Mouse (Mus musculus) midbrain, embryonic 10.5 days (tissue): ENCODE results near the gene Noc2l. TPM values are rescaled to one million over a fixed set of nuclear protein-coding genes. Genes with fewer than 3 reads are reported as not detected.
A peak's percentile ranks its signal among the peaks of the same experiment; 100 is the strongest.

ENCODE experiments used
- DNase-seq: peaks from one replicate; pipeline ENCODE4 v3.0.0-alpha.2; 2017; ENCODE audit warnings: low spot score
- H3K27ac ChIP-seq: fragments of 300-500 bp; sonication (generic); replicated peaks from 2 replicates; pipeline ENCODE4 v1.5.1; 2016; ENCODE audit warnings: mild to moderate bottlenecking
- H3K27me3 ChIP-seq: fragments of 300-500 bp; sonication (generic); 2 replicates; pipeline ENCODE4 v1.6.1; 2016; ENCODE audit warnings: low read depth, mild to moderate bottlenecking; ENCODE audit not compliant: poor library complexity, severe bottlenecking
- H3K36me3 ChIP-seq: fragments of 300-500 bp; sonication (generic); 2 replicates; pipeline ENCODE4 v1.6.1; 2016; ENCODE audit warnings: mild to moderate bottlenecking, moderate library complexity
- H3K4me1 ChIP-seq: fragments of 300-500 bp; sonication (generic); 2 replicates; pipeline ENCODE4 v1.6.1; 2016
- H3K4me3 ChIP-seq: fragments of 300-500 bp; sonication (generic); 2 replicates; pipeline ENCODE4 v1.5.1; 2016; ENCODE audit warnings: mild to moderate bottlenecking, moderate library complexity
- H3K9me3 ChIP-seq: fragments of 300-500 bp; sonication (generic); replicated peaks from 2 replicates; pipeline ENCODE4 v1.6.1; 2016; ENCODE audit warnings: mild to moderate bottlenecking
- WGBS: fragments of 180-500 bp; shearing (Covaris S2); methylation state at CpG from one replicate; pipeline ENCODE4 v1.1.7; 2016; 5-methylcytosine and 5-hydroxymethylcytosine counted together
- polyA plus RNA-seq: library from polyadenylated mRNA; unstranded; fragments of >200 nt; fragmentation: Nextera tagmentation; extraction: Ambion mirVana; gene quantifications from 2 replicates; pipeline ENCODE4 v1.2.1, GENCODE M21; 2016

The Noc2l gene
- polyA plus RNA-seq, 1 experiment from 2014 or later = 109 TPM

- Histone ChIP-seq H3K36me3 (peaks cover 14% of the 10 kb centered on the region), H3K9me3 (no peaks in the 10 kb centered on the region), H3K4me3 (no peak overlapping the region), H3K27ac (no peak overlapping the region), H3K27me3 (no peaks in the 10 kb centered on the region), H3K4me1 (peaks cover 12% of the 10 kb centered on the region)
- no peak for DNase-seq
- 88% methylated on average over 2 of the region's 2 CpGs for WGBS
Measured at GRCm38 (mm10) chr4:156224276-156224675, 11.5 kb upstream of the Noc2l start.

GRCm38 (mm10) chr4:156227752-156228392 lies 7.9 kb upstream of the Noc2l start:
- Histone ChIP-seq H3K36me3 (peaks cover 47% of the 10 kb centered on the region), H3K4me3 (no peak overlapping the region; the same call in 1 of the 2 replicates)
- no peak for DNase-seq

GRCm38 (mm10) chr4:156228393-156229024 lies 7.3 kb upstream of the Noc2l start:
- H3K27me3 ChIP-seq = no peaks in the 10 kb centered on the region
- H3K36me3 ChIP-seq = peaks cover 50% of the 10 kb centered on the region
- no peak for DNase-seq
- H3K27ac ChIP-seq = no peak overlapping the region; the same call in 1 of the 2 replicates
- H3K4me1 ChIP-seq = peaks cover 18% of the 10 kb centered on the region
- WGBS = 20% methylated on average over 12 of the region's 12 CpGs
- H3K9me3 ChIP-seq = no peaks in the 10 kb centered on the region
- H3K4me3 ChIP-seq = no peak overlapping the region

More at GRCm38 (mm10) chr4:156227752-156228392, 7.9 kb upstream of the Noc2l start:
- Histone ChIP-seq H3K4me1 (peaks cover 12% of the 10 kb centered on the region), H3K27me3 (no peaks in the 10 kb centered on the region), H3K9me3 (no peaks in the 10 kb centered on the region), H3K27ac (no peak overlapping the region; the same call in 1 of the 2 replicates)
- 30% methylated on average over 18 of the region's 18 CpGs for WGBS

GRCm38 (mm10) chr4:156234021-156234501 lies 1.7 kb upstream of the Noc2l start:
- WGBS = 5% methylated on average over 17 of the region's 17 CpGs
- H3K27me3 ChIP-seq = no peaks in the 10 kb centered on the region
- no peaks in the 10 kb centered on the region for H3K9me3 ChIP-seq
- H3K4me1 ChIP-seq = peaks cover 27% of the 10 kb centered on the region
- H3K27ac ChIP-seq = peak overlapping the region; percentile 92
- peaks cover 67% of the 10 kb centered on the region for H3K36me3 ChIP-seq
- peak overlapping the region; percentile 72 for H3K4me3 ChIP-seq
- peak; percentile 67 for DNase-seq

GRCm38 (mm10) chr4:156234701-156235213 lies 1.1 kb upstream of the Noc2l start, which contains the start of gene Plekhn1:
Gene Plekhn1, minus strand, starts transcription at chr4:156234857.
- Histone ChIP-seq H3K27me3 (no peaks in the 10 kb centered on the region), H3K4me1 (peaks cover 27% of the 10 kb centered on the region), H3K9me3 (no peaks in the 10 kb centered on the region), H3K36me3 (peaks cover 67% of the 10 kb centered on the region), H3K4me3 (peak within 1 kb of the TSS; percentile 94), H3K27ac (peak within 1 kb of the TSS; percentile 93)
- peak; percentile 87 for DNase-seq
- WGBS = under 1% methylated on average over 42 of the region's 48 CpGs

GRCm38 (mm10) chr4:156235360-156235770 lies 445 bp upstream of the Noc2l start:
- peak overlapping the region; percentile 93 for H3K27ac ChIP-seq
- no peak for DNase-seq
- peaks cover 27% of the 10 kb centered on the region for H3K4me1 ChIP-seq
- no peaks in the 10 kb centered on the region for H3K27me3 ChIP-seq
- WGBS = 1% methylated on average over 15 of the region's 15 CpGs
- peak overlapping the region; percentile 94 for H3K4me3 ChIP-seq
- H3K36me3 ChIP-seq = peaks cover 67% of the 10 kb centered on the region
- H3K9me3 ChIP-seq = no peaks in the 10 kb centered on the region

- peak; percentile 45 for DNase-seq
- WGBS = 26% methylated on average over 58 of the region's 60 CpGs
- Histone ChIP-seq H3K4me1 (peaks cover 27% of the 10 kb centered on the region), H3K9me3 (no peaks in the 10 kb centered on the region), H3K27ac (peak overlapping the region; percentile 93), H3K36me3 (peaks cover 67% of the 10 kb centered on the region), H3K4me3 (peak overlapping the region; percentile 94), H3K27me3 (no peaks in the 10 kb centered on the region)
Measured at GRCm38 (mm10) chr4:156236651-156237447, 1.0 kb downstream of the Noc2l start.

GRCm38 (mm10) chr4:156249567-156249966 lies 13.8 kb downstream of the Noc2l start:
- WGBS = 76% methylated on average over 11 of the region's 11 CpGs
- Histone ChIP-seq H3K4me3 (no peak overlapping the region), H3K27me3 (peaks cover 33% of the 10 kb centered on the region), H3K27ac (no peak overlapping the region), H3K4me1 (peaks cover 15% of the 10 kb centered on the region), H3K36me3 (peaks cover 55% of the 10 kb centered on the region), H3K9me3 (no peaks in the 10 kb centered on the region)
- DNase-seq = no peak

- no peak overlapping the region for H3K27ac ChIP-seq
Measured at GRCm38 (mm10) chr4:156251081-156251480, 15.3 kb downstream of the Noc2l start.

GRCm38 (mm10) chr4:156252140-156252539 lies 16.3 kb downstream of the Noc2l start:
- Histone ChIP-seq H3K36me3 (peaks cover 30% of the 10 kb centered on the region), H3K9me3 (no peaks in the 10 kb centered on the region), H3K27me3 (peaks cover 46% of the 10 kb centered on the region), H3K4me1 (peaks cover 27% of the 10 kb centered on the region), H3K27ac (0 out of 2 replicates have a peak overlapping the region, but pooled peaks have one; percentile 46), H3K4me3 (no peak overlapping the region; the same call in 1 of the 2 replicates)
- no peak for DNase-seq
- WGBS = 37% methylated on average over 7 of the region's 7 CpGs

More at GRCm38 (mm10) chr4:156251081-156251480, 15.3 kb downstream of the Noc2l start:
- Histone ChIP-seq H3K4me1 (peaks cover 27% of the 10 kb centered on the region), H3K27me3 (peaks cover 46% of the 10 kb centered on the region), H3K4me3 (no peak overlapping the region), H3K9me3 (no peaks in the 10 kb centered on the region), H3K36me3 (peaks cover 40% of the 10 kb centered on the region)
- 80% methylated on average over 8 of the region's 8 CpGs for WGBS
- DNase-seq = no peak

GRCm38 (mm10) chr4:156252619-156253018 lies 16.8 kb downstream of the Noc2l start:
- Histone ChIP-seq H3K27me3 (peaks cover 46% of the 10 kb centered on the region), H3K9me3 (no peaks in the 10 kb centered on the region), H3K4me1 (peaks cover 27% of the 10 kb centered on the region), H3K4me3 (no peak overlapping the region), H3K36me3 (peaks cover 25% of the 10 kb centered on the region), H3K27ac (no peak overlapping the region)
- DNase-seq = no peak
- 42% methylated on average over 3 of the region's 3 CpGs for WGBS

GRCm38 (mm10) chr4:156253043-156253442 lies 17.2 kb downstream of the Noc2l start:
- DNase-seq = no peak
- Histone ChIP-seq H3K27ac (0 out of 2 replicates have a peak overlapping the region, but pooled peaks have one; percentile 25), H3K27me3 (peaks cover 46% of the 10 kb centered on the region), H3K9me3 (no peaks in the 10 kb centered on the region), H3K4me3 (no peak overlapping the region), H3K36me3 (peaks cover 21% of the 10 kb centered on the region), H3K4me1 (peaks cover 27% of the 10 kb centered on the region)
- 39% methylated on average over 7 of the region's 7 CpGs for WGBS
